Mouse (Mus musculus): ENCODE results near the gene Ptpa. TPM values are rescaled to one million over a fixed set of nuclear protein-coding genes. Genes with fewer than 3 reads are reported as not detected.
A peak's percentile ranks its signal among the peaks of the same experiment; 100 is the strongest.
"Not testable (repeated sequence)": the region's sequence is repeated elsewhere in the genome, so short reads cannot be mapped to it uniquely, and the experiment has no call there.

Gene Ptpa
- polyA plus RNA-seq, 1 experiment from 2014 or later, result 132 TPM

DNA sequence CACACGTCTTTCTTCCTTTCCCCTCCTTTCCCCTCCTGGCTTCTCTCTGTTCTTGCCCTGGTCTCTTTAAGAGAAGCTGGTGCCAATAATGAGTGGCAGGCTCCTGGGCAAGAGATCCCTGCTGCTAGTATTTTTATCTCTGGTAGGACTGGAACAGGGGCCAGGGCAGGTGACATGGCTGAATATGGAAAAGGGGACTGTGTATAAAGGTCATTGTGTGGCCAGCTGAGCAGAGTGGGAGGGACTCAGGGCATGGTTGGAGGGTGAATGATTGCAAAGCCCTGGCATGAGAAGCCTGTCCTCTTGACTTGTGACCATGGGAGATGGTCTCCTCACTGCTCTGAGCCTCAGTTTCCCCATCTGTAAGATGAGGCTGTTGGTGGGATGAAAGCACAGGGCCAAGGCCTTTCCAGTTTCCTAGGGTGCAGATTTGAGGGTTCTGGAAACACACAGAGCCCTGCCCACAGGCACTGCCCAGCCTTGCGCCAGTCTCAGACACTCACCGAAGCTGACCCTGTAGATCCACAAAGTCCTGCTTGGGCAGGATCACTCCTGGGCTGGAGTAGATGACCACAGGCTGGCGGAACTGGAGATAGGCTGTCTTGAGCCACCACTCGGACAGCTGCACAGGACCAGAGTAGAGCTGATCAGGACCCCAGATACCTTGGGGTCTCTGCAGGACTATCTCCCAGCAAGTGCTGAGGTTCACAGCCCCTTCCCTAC lies 6.2 kb upstream of the Ptpa start:
- Histone ChIP-seq H3K9me3 (ENCODE audit: control insufficient read depth, low read length) (no peaks in the 10 kb centered on the region), H3K27ac (ENCODE audit: low read length) (no peak overlapping the region), H3K9ac (ENCODE audit: low read depth, low read length) (no peak overlapping the region), H3K4me3 (ENCODE audit: low read length) (no peak overlapping the region), H3K36me3 (ENCODE audit: control insufficient read depth, insufficient read depth, low read length) (no peaks in the 10 kb centered on the region; the same call in 1 of the 2 replicates), H3K4me1 (ENCODE audit: control insufficient read depth, insufficient read depth, low read length) (peaks cover 8% of the 10 kb centered on the region), H3K27me3 (replicated peaks; ENCODE audit: control insufficient read depth, insufficient read depth, low read length) (no peaks in the 10 kb centered on the region), H3K4me2 (ENCODE audit: low read depth, low read length) (no peak overlapping the region)
- WGBS, result 88% methylated on average over 5 of the region's 5 CpGs
- no peak for ATAC-seq

- 75% methylated on average over 16 of the region's 16 CpGs for WGBS
- peaks cover 20% of the 10 kb centered on the region for H3K4me1 ChIP-seq (ENCODE audit: control insufficient read depth, insufficient read depth, low read length)
- no peaks in the 10 kb centered on the region for H3K36me3 ChIP-seq (ENCODE audit: control insufficient read depth, insufficient read depth, low read length)
- ATAC-seq, result no peak
- H3K4me2 ChIP-seq (ENCODE audit: low read depth, low read length), result no peak overlapping the region
- no peak overlapping the region for H3K9ac ChIP-seq (ENCODE audit: low read depth, low read length)
- H3K4me3 ChIP-seq (ENCODE audit: low read length), result no peak overlapping the region
- H3K27ac ChIP-seq (ENCODE audit: low read length), result no peak overlapping the region
- H3K27me3 ChIP-seq (replicated peaks; ENCODE audit: control insufficient read depth, insufficient read depth, low read length), result no peaks in the 10 kb centered on the region
- H3K9me3 ChIP-seq (ENCODE audit: control insufficient read depth, low read length), result no peaks in the 10 kb centered on the region
These were observed 2.5 kb upstream of the Ptpa start for GRCm38 (mm10) chr2:30413038-30413973.

DNA sequence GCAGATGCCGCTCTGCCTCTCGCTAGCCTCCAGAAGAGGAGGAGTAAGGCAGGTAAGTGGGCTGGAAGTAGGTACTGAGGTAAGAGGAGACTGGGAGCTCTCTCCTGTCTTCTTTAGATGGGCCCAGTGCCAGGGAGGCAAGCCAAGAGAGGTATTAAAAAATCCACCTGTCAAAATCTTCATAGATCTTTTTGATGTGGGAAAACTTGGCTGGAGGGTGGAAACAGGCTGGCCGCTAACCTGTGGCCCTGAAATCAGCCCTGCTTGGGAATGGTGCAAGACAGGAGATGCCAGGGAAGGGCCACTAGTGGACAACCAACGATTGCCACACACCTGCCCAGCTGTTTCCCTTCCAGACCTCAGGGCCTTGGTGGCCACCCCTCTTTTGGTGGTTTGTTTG lies 1.7 kb upstream of the Ptpa start:
- Histone ChIP-seq H3K4me1 (ENCODE audit: control insufficient read depth, insufficient read depth, low read length) (peaks cover 24% of the 10 kb centered on the region), H3K4me2 (ENCODE audit: low read depth, low read length) (no peak overlapping the region), H3K4me3 (ENCODE audit: low read length) (no peak overlapping the region), H3K9ac (ENCODE audit: low read depth, low read length) (0 out of 2 replicates have a peak overlapping the region, but pooled peaks have one; percentile 33), H3K9me3 (ENCODE audit: control insufficient read depth, low read length) (no peaks in the 10 kb centered on the region), H3K36me3 (ENCODE audit: control insufficient read depth, insufficient read depth, low read length) (no peaks in the 10 kb centered on the region), H3K27me3 (replicated peaks; ENCODE audit: control insufficient read depth, insufficient read depth, low read length) (no peaks in the 10 kb centered on the region), H3K27ac (ENCODE audit: low read length) (no peak overlapping the region)
- WGBS, result 84% methylated on average over 4 of the region's 4 CpGs
- no peak for ATAC-seq

GRCm38 (mm10) chr2:30414681-30415080 lies 1.2 kb upstream of the Ptpa start:
- Histone ChIP-seq H3K9me3 (ENCODE audit: control insufficient read depth, low read length) (no peaks in the 10 kb centered on the region), H3K4me2 (ENCODE audit: low read depth, low read length) (peak overlapping the region; percentile 85), H3K27me3 (replicated peaks; ENCODE audit: control insufficient read depth, insufficient read depth, low read length) (no peaks in the 10 kb centered on the region), H3K9ac (ENCODE audit: low read depth, low read length) (peak overlapping the region; percentile 98), H3K36me3 (ENCODE audit: control insufficient read depth, insufficient read depth, low read length) (no peaks in the 10 kb centered on the region), H3K4me3 (ENCODE audit: low read length) (peak overlapping the region; percentile 91), H3K27ac (ENCODE audit: low read length) (peak overlapping the region; percentile 97; the same call in 1 of the 2 replicates), H3K4me1 (ENCODE audit: control insufficient read depth, insufficient read depth, low read length) (peaks cover 28% of the 10 kb centered on the region)
- no peak for ATAC-seq
- 56% methylated on average over 5 of the region's 5 CpGs for WGBS

- Histone ChIP-seq H3K4me3 (ENCODE audit: low read length) (peak within 1 kb of the TSS; percentile 91), H3K9me3 (ENCODE audit: control insufficient read depth, low read length) (no peaks in the 10 kb centered on the region), H3K27ac (ENCODE audit: low read length) (peak within 1 kb of the TSS; percentile 97), H3K4me1 (ENCODE audit: control insufficient read depth, insufficient read depth, low read length) (peaks cover 28% of the 10 kb centered on the region), H3K27me3 (replicated peaks; ENCODE audit: control insufficient read depth, insufficient read depth, low read length) (no peaks in the 10 kb centered on the region), H3K36me3 (ENCODE audit: control insufficient read depth, insufficient read depth, low read length) (no peaks in the 10 kb centered on the region), H3K4me2 (ENCODE audit: low read depth, low read length) (peak within 1 kb of the TSS; percentile 85), H3K9ac (ENCODE audit: low read depth, low read length) (peak within 1 kb of the TSS; percentile 98)
- ATAC-seq, result peak; percentile 94
- WGBS, result 1% methylated on average over 58 of the region's 58 CpGs
These were observed 493 bp upstream of the Ptpa start, which contains the start of gene Crat for GRCm38 (mm10) chr2:30415157-30415935. Gene Crat (minus strand): TSS chr2:30415813.

DNA sequence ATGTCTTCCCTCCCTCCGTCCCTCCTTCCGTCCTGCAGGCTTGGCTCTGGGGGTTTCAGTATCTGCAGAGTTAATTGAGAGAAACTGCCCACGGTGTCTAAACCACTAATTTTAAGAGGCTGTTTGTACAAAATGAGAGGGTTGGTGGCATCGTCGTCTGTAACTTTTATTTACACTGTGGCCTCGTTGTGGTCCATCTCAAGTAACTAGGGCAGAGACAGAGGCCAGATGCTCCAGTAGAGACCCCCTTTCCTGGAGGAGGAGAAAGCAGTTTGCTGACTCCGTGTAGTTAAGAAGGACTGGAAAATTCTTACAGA lies 768 bp downstream of the Ptpa start:
- ATAC-seq, result no peak
- H3K27me3 ChIP-seq (replicated peaks; ENCODE audit: control insufficient read depth, insufficient read depth, low read length), result no peaks in the 10 kb centered on the region

DNA sequence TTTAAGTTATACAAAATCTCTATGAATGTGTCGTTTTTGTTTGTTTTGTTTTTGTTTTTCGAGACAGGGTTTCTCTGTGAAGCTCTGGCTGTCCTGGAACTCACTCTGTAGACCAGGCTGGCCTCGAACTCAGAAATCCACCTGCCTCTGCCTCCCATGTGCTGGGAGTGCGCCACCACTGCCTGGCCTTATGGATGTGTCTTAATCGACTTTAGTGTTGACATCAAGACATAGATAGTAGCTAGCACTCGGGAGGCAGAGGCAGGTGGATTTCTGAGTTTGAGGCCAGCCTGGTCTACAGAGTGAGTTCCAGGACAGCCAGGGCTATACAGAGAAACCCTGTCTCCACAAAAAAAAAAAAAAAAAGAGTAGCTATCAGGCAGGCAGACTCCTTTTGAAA lies 1.3 kb downstream of the Ptpa start:
- not testable (repeated sequence) for ATAC-seq; H3K9ac ChIP-seq (ENCODE audit: low read depth, low read length); H3K9me3 ChIP-seq (ENCODE audit: control insufficient read depth, low read length); H3K36me3 ChIP-seq (ENCODE audit: control insufficient read depth, insufficient read depth, low read length); H3K27me3 ChIP-seq (replicated peaks; ENCODE audit: control insufficient read depth, insufficient read depth, low read length); H3K27ac ChIP-seq (ENCODE audit: low read length)
- WGBS, result 73% methylated on average over 6 of the region's 6 CpGs
- H3K4me2 ChIP-seq (ENCODE audit: low read depth, low read length), result peak overlapping the region; percentile 85
- H3K4me3 ChIP-seq (ENCODE audit: low read length), result peak overlapping the region; percentile 91; the same call in 1 of the 2 replicates
- H3K4me1 ChIP-seq (ENCODE audit: control insufficient read depth, insufficient read depth, low read length), result peaks cover 28% of the 10 kb centered on the region

More for the DNA sequence above, 768 bp downstream of the Ptpa start:
- H3K9me3 ChIP-seq (ENCODE audit: control insufficient read depth, low read length), result no peaks in the 10 kb centered on the region
- WGBS, result 1% methylated on average over 7 of the region's 7 CpGs
- H3K4me3 ChIP-seq (ENCODE audit: low read length), result peak overlapping the region; percentile 91
- peak overlapping the region; percentile 98 for H3K9ac ChIP-seq (ENCODE audit: low read depth, low read length)
- peaks cover 28% of the 10 kb centered on the region for H3K4me1 ChIP-seq (ENCODE audit: control insufficient read depth, insufficient read depth, low read length)
- H3K27ac ChIP-seq (ENCODE audit: low read length), result peak overlapping the region; percentile 97
- no peaks in the 10 kb centered on the region for H3K36me3 ChIP-seq (ENCODE audit: control insufficient read depth, insufficient read depth, low read length)
- peak overlapping the region; percentile 85 for H3K4me2 ChIP-seq (ENCODE audit: low read depth, low read length)

- Histone ChIP-seq H3K36me3 (ENCODE audit: control insufficient read depth, insufficient read depth, low read length) (no peaks in the 10 kb centered on the region), H3K4me1 (ENCODE audit: control insufficient read depth, insufficient read depth, low read length) (peaks cover 28% of the 10 kb centered on the region), H3K27ac (ENCODE audit: low read length) (no peak overlapping the region), H3K4me2 (ENCODE audit: low read depth, low read length) (no peak overlapping the region; the same call in 1 of the 2 replicates), H3K27me3 (replicated peaks; ENCODE audit: control insufficient read depth, insufficient read depth, low read length) (no peaks in the 10 kb centered on the region), H3K9me3 (ENCODE audit: control insufficient read depth, low read length) (no peaks in the 10 kb centered on the region), H3K9ac (ENCODE audit: low read depth, low read length) (peak overlapping the region; percentile 39; the same call in 1 of the 2 replicates), H3K4me3 (ENCODE audit: low read length) (0 out of 2 replicates have a peak overlapping the region, but pooled peaks have one; percentile 2)
- 74% methylated on average over 5 of the region's 5 CpGs for WGBS
- no peak for ATAC-seq
These were observed 1.8 kb downstream of the Ptpa start for GRCm38 (mm10) chr2:30417595-30418165.
